Mouse (Mus musculus): ENCODE results near the gene Gemin8. TPM values are rescaled to one million over a fixed set of nuclear protein-coding genes. Genes with fewer than 3 reads are reported as not detected.

The Gemin8 gene
- polyA plus RNA-seq, 1 experiment = 7.2 TPM

GRCm38 (mm10) chrX:166172041-166172440 is 1.8 kb downstream of the Gemin8 start:
- no peak overlapping the region for H3K27ac ChIP-seq (ENCODE audit: control insufficient read depth, insufficient read depth, low read depth, low read length)
- H3K4me3 ChIP-seq (ENCODE audit: control insufficient read depth, low read depth, low read length) = no peak overlapping the region
- TF ChIP-seq CTCF (IDR thresholded peaks at IDR 0.05; ENCODE audit: control insufficient read depth, insufficient read depth, insufficient replicate concordance, low read depth, low read length) = no peak
- no peak for TF ChIP-seq POLR2A (IDR thresholded peaks at IDR 0.05; ENCODE audit: control insufficient read depth, low read depth, low read length)

GRCm38 (mm10) chrX:166172661-166173060 is 2.4 kb downstream of the Gemin8 start:
- Histone ChIP-seq H3K4me3 (ENCODE audit: control insufficient read depth, low read depth, low read length) (no peak overlapping the region), H3K36me3 (ENCODE audit: control insufficient read depth, insufficient read depth, low read length) (no peaks in the 10 kb centered on the region), H3K27ac (ENCODE audit: control insufficient read depth, insufficient read depth, low read depth, low read length) (no peak overlapping the region), H3K4me1 (ENCODE audit: control insufficient read depth, insufficient read depth, low read length) (no peaks in the 10 kb centered on the region), H3K27me3 (ENCODE audit: control insufficient read depth, insufficient read depth, low read length) (no peaks in the 10 kb centered on the region)
- TF ChIP-seq CTCF (IDR thresholded peaks at IDR 0.05; ENCODE audit: control insufficient read depth, insufficient read depth, insufficient replicate concordance, low read depth, low read length) (no peak), POLR2A (IDR thresholded peaks at IDR 0.05; ENCODE audit: control insufficient read depth, low read depth, low read length) (no peak)

More at GRCm38 (mm10) chrX:166172041-166172440, 1.8 kb downstream of the Gemin8 start:
- Histone ChIP-seq H3K27me3 (ENCODE audit: control insufficient read depth, insufficient read depth, low read length) (no peaks in the 10 kb centered on the region), H3K4me1 (ENCODE audit: control insufficient read depth, insufficient read depth, low read length) (no peaks in the 10 kb centered on the region), H3K36me3 (ENCODE audit: control insufficient read depth, insufficient read depth, low read length) (no peaks in the 10 kb centered on the region)

GRCm38 (mm10) chrX:166173796-166174195 is 3.5 kb downstream of the Gemin8 start:
- Histone ChIP-seq H3K4me1 (ENCODE audit: control insufficient read depth, insufficient read depth, low read length) (no peaks in the 10 kb centered on the region), H3K27ac (ENCODE audit: control insufficient read depth, insufficient read depth, low read depth, low read length) (no peak overlapping the region), H3K4me3 (ENCODE audit: control insufficient read depth, low read depth, low read length) (no peak overlapping the region), H3K36me3 (ENCODE audit: control insufficient read depth, insufficient read depth, low read length) (no peaks in the 10 kb centered on the region), H3K27me3 (ENCODE audit: control insufficient read depth, insufficient read depth, low read length) (no peaks in the 10 kb centered on the region)
- no peak for TF ChIP-seq CTCF (IDR thresholded peaks at IDR 0.05; ENCODE audit: control insufficient read depth, insufficient read depth, insufficient replicate concordance, low read depth, low read length)
- no peak for TF ChIP-seq POLR2A (IDR thresholded peaks at IDR 0.05; ENCODE audit: control insufficient read depth, low read depth, low read length)

- TF ChIP-seq CTCF (IDR thresholded peaks at IDR 0.05; ENCODE audit: control insufficient read depth, insufficient read depth, insufficient replicate concordance, low read depth, low read length) (no peak), POLR2A (IDR thresholded peaks at IDR 0.05; ENCODE audit: control insufficient read depth, low read depth, low read length) (no peak)
- no peak overlapping the region for H3K27ac ChIP-seq (ENCODE audit: control insufficient read depth, insufficient read depth, low read depth, low read length)
- no peaks in the 10 kb centered on the region for H3K27me3 ChIP-seq (ENCODE audit: control insufficient read depth, insufficient read depth, low read length)
- no peaks in the 10 kb centered on the region for H3K36me3 ChIP-seq (ENCODE audit: control insufficient read depth, insufficient read depth, low read length)
- H3K4me3 ChIP-seq (ENCODE audit: control insufficient read depth, low read depth, low read length) = no peak overlapping the region
- H3K4me1 ChIP-seq (ENCODE audit: control insufficient read depth, insufficient read depth, low read length) = no peaks in the 10 kb centered on the region
Measured at GRCm38 (mm10) chrX:166177929-166178328, 7.7 kb downstream of the Gemin8 start.

- no peak overlapping the region for H3K4me3 ChIP-seq (ENCODE audit: control insufficient read depth, low read depth, low read length)
- H3K36me3 ChIP-seq (ENCODE audit: control insufficient read depth, insufficient read depth, low read length) = no peaks in the 10 kb centered on the region
- no peak for TF ChIP-seq POLR2A (IDR thresholded peaks at IDR 0.05; ENCODE audit: control insufficient read depth, low read depth, low read length)
- TF ChIP-seq CTCF (IDR thresholded peaks at IDR 0.05; ENCODE audit: control insufficient read depth, insufficient read depth, insufficient replicate concordance, low read depth, low read length) = no peak
- H3K27me3 ChIP-seq (ENCODE audit: control insufficient read depth, insufficient read depth, low read length) = no peaks in the 10 kb centered on the region
- H3K27ac ChIP-seq (ENCODE audit: control insufficient read depth, insufficient read depth, low read depth, low read length) = no peak overlapping the region
- H3K4me1 ChIP-seq (ENCODE audit: control insufficient read depth, insufficient read depth, low read length) = no peaks in the 10 kb centered on the region
Measured at GRCm38 (mm10) chrX:166183094-166183493, 12.8 kb downstream of the Gemin8 start.

- no peak overlapping the region for H3K4me3 ChIP-seq (ENCODE audit: control insufficient read depth, low read depth, low read length)
- H3K27me3 ChIP-seq (ENCODE audit: control insufficient read depth, insufficient read depth, low read length) = no peaks in the 10 kb centered on the region
- H3K4me1 ChIP-seq (ENCODE audit: control insufficient read depth, insufficient read depth, low read length) = no peaks in the 10 kb centered on the region
- no peak overlapping the region for H3K27ac ChIP-seq (ENCODE audit: control insufficient read depth, insufficient read depth, low read depth, low read length)
- TF ChIP-seq POLR2A (IDR thresholded peaks at IDR 0.05; ENCODE audit: control insufficient read depth, low read depth, low read length) (no peak), CTCF (IDR thresholded peaks at IDR 0.05; ENCODE audit: control insufficient read depth, insufficient read depth, insufficient replicate concordance, low read depth, low read length) (no peak)
- no peaks in the 10 kb centered on the region for H3K36me3 ChIP-seq (ENCODE audit: control insufficient read depth, insufficient read depth, low read length)
Measured at GRCm38 (mm10) chrX:166185327-166185913, 15.2 kb downstream of the Gemin8 start.

GRCm38 (mm10) chrX:166187803-166188202 is 17.5 kb downstream of the Gemin8 start:
- H3K27ac ChIP-seq (ENCODE audit: control insufficient read depth, insufficient read depth, low read depth, low read length) = no peak overlapping the region
- H3K4me3 ChIP-seq (ENCODE audit: control insufficient read depth, low read depth, low read length) = no peak overlapping the region
- TF ChIP-seq CTCF (IDR thresholded peaks at IDR 0.05; ENCODE audit: control insufficient read depth, insufficient read depth, insufficient replicate concordance, low read depth, low read length) (no peak), POLR2A (IDR thresholded peaks at IDR 0.05; ENCODE audit: control insufficient read depth, low read depth, low read length) (no peak)
- no peaks in the 10 kb centered on the region for H3K36me3 ChIP-seq (ENCODE audit: control insufficient read depth, insufficient read depth, low read length)
- H3K27me3 ChIP-seq (ENCODE audit: control insufficient read depth, insufficient read depth, low read length) = no peaks in the 10 kb centered on the region
- H3K4me1 ChIP-seq (ENCODE audit: control insufficient read depth, insufficient read depth, low read length) = no peaks in the 10 kb centered on the region

Measured in testis, adult 2 months (tissue).